Mouse (Mus musculus) right cerebral cortex, postnatal 36 days (tissue): ENCODE measurements around the gene Klhl42.

Source experiments
- DNase-seq, 2 experiments: peaks; one replicate each; pipeline ENCODE4 v3.0.0; 2022; ENCODE audit warnings: low spot score in 2 of 2, mixed read lengths in 1 of 2

Klhl42 gene

GRCm38 (mm10) chr6:147145277-147145676 lies 54.1 kb downstream of the Klhl42 start:
- DNase-seq, result peak; percentile 4 to 6

- no peak for DNase-seq
These were observed 54.6 kb downstream of the Klhl42 start for GRCm38 (mm10) chr6:147145753-147146152.

GRCm38 (mm10) chr6:147151069-147151468 lies 59.9 kb downstream of the Klhl42 start:
- no peak for DNase-seq

DNA sequence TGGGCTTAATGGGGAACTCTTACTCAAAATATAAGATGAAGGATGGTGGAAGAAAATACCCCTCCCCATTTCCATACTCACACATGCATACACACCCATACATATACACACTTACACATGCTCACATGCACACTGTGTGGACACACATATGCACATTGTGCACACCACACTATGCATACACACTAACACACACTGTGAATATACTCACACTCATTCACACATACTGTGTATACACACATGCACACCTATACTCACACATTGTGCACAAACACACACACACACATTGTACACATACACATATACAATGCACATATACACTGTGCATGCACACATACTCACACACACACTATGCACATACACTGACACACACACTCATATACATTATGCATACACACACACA lies 60.7 kb downstream of the Klhl42 start:
- DNase-seq, result no peak

- DNase-seq, result no peak
These were observed 63.9 kb downstream of the Klhl42 start for GRCm38 (mm10) chr6:147155085-147155484.

DNA sequence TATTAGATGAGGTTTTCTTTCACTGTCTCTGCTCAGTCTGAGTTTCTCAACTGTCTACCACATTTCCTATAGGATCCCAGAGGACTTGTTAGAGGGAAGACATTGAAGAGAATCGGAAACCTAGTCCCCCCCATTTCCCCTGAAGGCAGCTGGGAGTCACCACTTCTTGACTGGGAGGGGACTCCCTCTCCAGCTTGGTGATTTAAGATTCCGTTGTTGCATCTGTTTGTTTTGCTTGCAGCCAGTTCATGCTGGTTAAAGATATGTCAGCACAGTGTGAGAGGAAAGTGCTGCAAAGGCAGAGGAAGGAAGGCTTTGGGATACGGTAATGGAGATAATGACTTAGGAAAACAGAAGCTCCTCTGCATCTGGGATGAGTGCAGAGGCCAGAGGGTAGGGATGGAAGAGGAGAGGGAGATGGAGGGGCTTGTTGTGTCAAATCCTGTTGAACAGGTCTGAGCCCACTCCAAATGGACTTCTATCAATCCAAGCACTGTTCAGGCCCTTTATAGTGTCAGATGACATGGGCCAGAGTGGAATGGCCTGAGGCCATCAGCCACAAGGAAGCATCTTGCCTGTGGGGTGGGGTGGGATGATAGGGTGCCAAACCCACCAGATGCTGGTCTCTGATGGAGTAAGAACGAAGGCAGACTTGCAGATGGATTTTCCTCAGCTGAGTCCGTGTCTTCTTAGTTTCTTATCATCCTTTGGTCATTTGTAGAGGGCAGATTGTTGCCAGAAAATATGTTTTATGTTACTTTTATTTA lies 70.8 kb downstream of the Klhl42 start:
- no peak for DNase-seq
